In genomic region chr2:90744285-90745052, GRCm38 (mm10) we compare ENCODE assay signal across 8 mouse cellular contexts. TPM values are rescaled to one million over a fixed set of nuclear protein-coding genes. Genes with fewer than 3 reads are reported as not detected.
DNase-seq lines count a peak whose midpoint lies in the region; ATAC-seq lines count a peak whose summit lies in the region.

No protein-coding gene starts in this region.

- DNase-seq in spleen, postnatal 10 days (ENCODE audit: low spot score in 2 of 2) = peak; percentile 32 to 39
- no peak for DNase-seq in spleen, adult 18-20 months
- DNase-seq in cerebellum, postnatal 10 days = peak; percentile 10 to 28
- peak; percentile 26 to 30 for DNase-seq in heart, postnatal 36 days
- DNase-seq in liver, embryonic 11.5 days (ENCODE audit: low spot score) = no peak
- DNase-seq in right cerebral cortex, postnatal 36 days (ENCODE audit: low spot score in 2 of 2) = no peak
- no peak for DNase-seq in urinary bladder, adult 18-20 months (ENCODE audit: low spot score in 2 of 2)

- H3K4me2 ChIP-seq in liver, embryonic 11.5 days = peak overlapping the region; percentile 73
- peak overlapping the region; percentile 56 for H3K4me2 ChIP-seq in neural tube, embryonic 15.5 days

- peaks cover 18% of the 10 kb centered on the region for H3K4me1 ChIP-seq in liver, embryonic 11.5 days (replicated peaks; ENCODE audit: control insufficient read depth, insufficient read depth, low read length)
- H3K4me1 ChIP-seq in neural tube, embryonic 15.5 days = peaks cover 31% of the 10 kb centered on the region

- H3K36me3 ChIP-seq in liver, embryonic 11.5 days (ENCODE audit: control insufficient read depth, insufficient read depth, low read length) = peaks cover 9% of the 10 kb centered on the region; the same call in 1 of the 2 replicates
- H3K36me3 ChIP-seq in neural tube, embryonic 15.5 days = peaks cover 12% of the 10 kb centered on the region; the same call in 1 of the 2 replicates

- H3K9me3 ChIP-seq in liver, embryonic 11.5 days (ENCODE audit: control insufficient read depth, low read length) = no peaks in the 10 kb centered on the region
- H3K9me3 ChIP-seq in neural tube, embryonic 15.5 days (replicated peaks) = no peaks in the 10 kb centered on the region

- H3K27me3 ChIP-seq in liver, embryonic 11.5 days (replicated peaks; ENCODE audit: control insufficient read depth, insufficient read depth, low read length) = no peaks in the 10 kb centered on the region
- H3K27me3 ChIP-seq in neural tube, embryonic 15.5 days (replicated peaks) = no peaks in the 10 kb centered on the region

- ATAC-seq in liver, embryonic 11.5 days (replicated peaks; ENCODE audit: low FRiP score) = no peak
- ATAC-seq in neural tube, embryonic 15.5 days (ENCODE audit: low FRiP score) = peak; percentile 15

- peak overlapping the region; percentile 70 for H3K9ac ChIP-seq in liver, embryonic 11.5 days (ENCODE audit: low read depth, low read length)
- no peak overlapping the region; the same call in 1 of the 2 replicates for H3K9ac ChIP-seq in neural tube, embryonic 15.5 days (replicated peaks)

- H3K4me3 ChIP-seq in liver, embryonic 11.5 days (ENCODE audit: low read depth, low read length) = peak overlapping the region; percentile 87
- H3K4me3 ChIP-seq in neural tube, embryonic 15.5 days (replicated peaks) = peak overlapping the region; percentile 81

- intact Hi-C loops in heart, postnatal 36 days (cut with DNase I) = loop anchor here (5.0 kb wide), 1 partner anchor 103 kb away; the partner anchor contains the start of gene Mtch2

- peak overlapping the region; percentile 85 for H3K27ac ChIP-seq in liver, embryonic 11.5 days (ENCODE audit: low read depth, low read length)
- peak overlapping the region; percentile 92 for H3K27ac ChIP-seq in neural tube, embryonic 15.5 days (replicated peaks)

- 48% methylated on average over 12 of the region's 12 CpGs for WGBS in liver, embryonic 11.5 days
- 56% methylated on average over 12 of the region's 12 CpGs for WGBS in neural tube, embryonic 15.5 days

RNA-seq across cellular contexts. Expression of gene Fnbp4, which starts 0.7 kb away (rescaled TPM):
- 10 to 100 TPM; 13.4 to 16.5 TPM for total RNA-seq in heart, postnatal 36 days (2021)
- polyA plus RNA-seq in liver, embryonic 11.5 days (2014; fragmentation: Nextera tagmentation; extraction: Ambion mirVana) = 94.5 and 102 TPM in 2 replicates
- polyA plus RNA-seq in neural tube, embryonic 15.5 days (2015; fragmentation: Nextera tagmentation; extraction: Ambion mirVana) = 90.9 and 95.6 TPM in 2 replicates

RNA-seq across cellular contexts. Expression of gene Agbl2, which starts 38.1 kb away (rescaled TPM):
- total RNA-seq in heart, postnatal 36 days (2021) = 1 to 10 TPM in 1 of 2 experiments, under 1 TPM in 1; 1.00 to 1.0 TPM
- polyA plus RNA-seq in liver, embryonic 11.5 days (2014; fragmentation: Nextera tagmentation; extraction: Ambion mirVana) = 0.18 and 0.23 TPM in 2 replicates
- polyA plus RNA-seq in neural tube, embryonic 15.5 days (2015; fragmentation: Nextera tagmentation; extraction: Ambion mirVana) = 0.14 and 0.18 TPM in 2 replicates

Comparison
In these comparisons a context has a peak if more than half of its experiments do, and no peak if none do; other contexts are left out.
1. DNase-seq: peak in spleen, postnatal 10 days (2 of 2), cerebellum, postnatal 10 days (2 of 2) and heart, postnatal 36 days (2 of 2); none in spleen, adult 18-20 months (0 of 2), liver, embryonic 11.5 days (single experiment), right cerebral cortex, postnatal 36 days (0 of 2) and urinary bladder, adult 18-20 months (0 of 2).